In genomic region chr17:6778332-6778683, GRCm38 (mm10) we compare ENCODE assay signal across 8 mouse cellular contexts. TPM values are rescaled to one million over a fixed set of nuclear protein-coding genes. Genes with fewer than 3 reads are reported as not detected.
DNase-seq lines count a peak whose midpoint lies in the region; ATAC-seq and TF ChIP-seq lines count a peak whose summit lies in the region.

No protein-coding gene starts in this region.

- H3K9me3 ChIP-seq in forebrain, embryonic 11.5 days (ENCODE audit: control insufficient read depth, low read length), result no peaks in the 10 kb centered on the region
- no peaks in the 10 kb centered on the region for H3K9me3 ChIP-seq in limb, embryonic 13.5 days
- no peaks in the 10 kb centered on the region for H3K9me3 ChIP-seq in midbrain, embryonic 15.5 days
- no peaks in the 10 kb centered on the region for H3K9me3 ChIP-seq in stomach, postnatal 0 days (ENCODE audit: control insufficient read depth, low read length)

- H3K27me3 ChIP-seq in forebrain, embryonic 11.5 days (ENCODE audit: control insufficient read depth, insufficient read depth, low read length), result no peaks in the 10 kb centered on the region; the same call in 1 of the 2 replicates
- H3K27me3 ChIP-seq in limb, embryonic 13.5 days, result peaks cover 22% of the 10 kb centered on the region
- H3K27me3 ChIP-seq in midbrain, embryonic 15.5 days (replicated peaks), result peaks cover 27% of the 10 kb centered on the region
- H3K27me3 ChIP-seq in stomach, postnatal 0 days (ENCODE audit: control insufficient read depth, insufficient read depth, low read length), result no peaks in the 10 kb centered on the region

- peak overlapping the region; percentile 36 for H3K4me3 ChIP-seq in forebrain, embryonic 11.5 days (ENCODE audit: low read depth, low read length)
- peak overlapping the region; percentile 49 for H3K4me3 ChIP-seq in limb, embryonic 13.5 days
- H3K4me3 ChIP-seq in midbrain, embryonic 15.5 days, result peak overlapping the region; percentile 31
- H3K4me3 ChIP-seq in stomach, postnatal 0 days (ENCODE audit: low read depth, low read length), result peak overlapping the region; percentile 83

- peak; percentile 58 for DNase-seq in cerebellum, adult 9-10 months
- no peak for DNase-seq in cerebellum, adult 11-12 months
- peak; percentile 59 for DNase-seq in adrenal gland, postnatal 14 days
- no peak for DNase-seq in forebrain, embryonic 11.5 days (ENCODE audit: low spot score)
- DNase-seq in stomach, postnatal 0 days (ENCODE audit: low spot score), result peak; percentile 50

- H3K36me3 ChIP-seq in forebrain, embryonic 11.5 days (ENCODE audit: control insufficient read depth, insufficient read depth, low read length), result no peaks in the 10 kb centered on the region
- H3K36me3 ChIP-seq in limb, embryonic 13.5 days, result no peaks in the 10 kb centered on the region; the same call in 1 of the 2 replicates
- H3K36me3 ChIP-seq in midbrain, embryonic 15.5 days (replicated peaks), result no peaks in the 10 kb centered on the region
- H3K36me3 ChIP-seq in stomach, postnatal 0 days (ENCODE audit: control insufficient read depth, insufficient read depth, low read length), result no peaks in the 10 kb centered on the region

- H3K4me1 ChIP-seq in forebrain, embryonic 11.5 days (replicated peaks; ENCODE audit: control insufficient read depth, insufficient read depth, low read length), result peaks cover 20% of the 10 kb centered on the region
- peaks cover 54% of the 10 kb centered on the region for H3K4me1 ChIP-seq in limb, embryonic 13.5 days
- H3K4me1 ChIP-seq in midbrain, embryonic 15.5 days, result peaks cover 20% of the 10 kb centered on the region
- H3K4me1 ChIP-seq in stomach, postnatal 0 days (replicated peaks; ENCODE audit: control insufficient read depth, insufficient read depth), result no peaks in the 10 kb centered on the region

- peak; percentile 81 for TF ChIP-seq CTCF in stomach, postnatal 0 days (IDR thresholded peaks at IDR 0.05; ENCODE audit: low read depth)

- WGBS in forebrain, embryonic 11.5 days, result under 1% methylated on average over 9 of the region's 9 CpGs
- 1% methylated on average over 9 of the region's 9 CpGs for WGBS in limb, embryonic 13.5 days
- under 1% methylated on average over 9 of the region's 9 CpGs for WGBS in midbrain, embryonic 15.5 days
- WGBS in stomach, postnatal 0 days, result under 1% methylated on average over 9 of the region's 9 CpGs

- H3K9ac ChIP-seq in forebrain, embryonic 11.5 days (ENCODE audit: low read length), result peak overlapping the region; percentile 60
- peak overlapping the region; percentile 62; the same call in 1 of the 2 replicates for H3K9ac ChIP-seq in limb, embryonic 13.5 days
- H3K9ac ChIP-seq in midbrain, embryonic 15.5 days, result no peak overlapping the region
- H3K9ac ChIP-seq in stomach, postnatal 0 days (ENCODE audit: low read length), result peak overlapping the region; percentile 58; the same call in 1 of the 2 replicates

- no peak for TF ChIP-seq EP300 in stomach, postnatal 0 days (optimal IDR thresholded peaks at IDR 0.05)

- H3K4me2 ChIP-seq in forebrain, embryonic 11.5 days (ENCODE audit: low read depth, low read length, severe bottlenecking), result peak overlapping the region; percentile 79
- H3K4me2 ChIP-seq in limb, embryonic 13.5 days (replicated peaks), result peak overlapping the region; percentile 74
- peak overlapping the region; percentile 63 for H3K4me2 ChIP-seq in midbrain, embryonic 15.5 days
- H3K4me2 ChIP-seq in stomach, postnatal 0 days (replicated peaks; ENCODE audit: low read depth), result peak overlapping the region; percentile 92

- no peak overlapping the region for H3K27ac ChIP-seq in forebrain, embryonic 11.5 days (ENCODE audit: low read depth, low read length)
- peak overlapping the region; percentile 73; the same call in 1 of the 2 replicates for H3K27ac ChIP-seq in limb, embryonic 13.5 days
- H3K27ac ChIP-seq in midbrain, embryonic 15.5 days, result no peak overlapping the region; the same call in 1 of the 2 replicates
- peak overlapping the region; percentile 45 for H3K27ac ChIP-seq in stomach, postnatal 0 days (replicated peaks)

- ATAC-seq in forebrain, embryonic 11.5 days (replicated peaks; ENCODE audit: low FRiP score), result no peak
- peak; percentile 49 to 67 for ATAC-seq in hematopoietic stem cell, adult 5-6 weeks (replicated peaks in 1 of 2; ENCODE audit: insufficient read depth in 1 of 2, low FRiP score in 2 of 2, low TSS enrichment in 1 of 2, low read depth in 1 of 2, poor library complexity in 2 of 2, severe bottlenecking in 2 of 2)
- no peak for ATAC-seq in limb, embryonic 13.5 days (ENCODE audit: low FRiP score, low read depth)
- ATAC-seq in midbrain, embryonic 15.5 days (replicated peaks), result no peak
- no peak for ATAC-seq in stomach, postnatal 0 days (ENCODE audit: low FRiP score, low TSS enrichment)

RNA-seq across cellular contexts. Expression of gene Ezr, which starts 4.3 kb away (rescaled TPM):
- 23.6 and 30.5 TPM in 2 replicates for total RNA-seq in adrenal gland, postnatal 14 days (2021)
- 122 and 135 TPM in 2 replicates for polyA plus RNA-seq in forebrain, embryonic 11.5 days (2014; fragmentation: Nextera tagmentation; extraction: Ambion mirVana)
- total RNA-seq in hematopoietic stem cell, adult 5-6 weeks (2017), result 130 and 159 TPM in 2 replicates
- polyA plus RNA-seq in limb, embryonic 13.5 days (2015; fragmentation: Nextera tagmentation; extraction: Ambion mirVana), result 47.5 and 51.9 TPM in 2 replicates
- 32.5 and 39.6 TPM in 2 replicates for polyA plus RNA-seq in midbrain, embryonic 15.5 days (2015; fragmentation: Nextera tagmentation; extraction: Ambion mirVana)
- polyA plus RNA-seq in stomach, postnatal 0 days (2015; fragmentation: Nextera tagmentation; extraction: Ambion mirVana), result 289 and 299 TPM in 2 replicates

Comparison
In these comparisons a context has a peak if more than half of its experiments do, and no peak if none do; other contexts are left out.
1. DNase-seq: peak in cerebellum, adult 9-10 months (single experiment), adrenal gland, postnatal 14 days (single experiment) and stomach, postnatal 0 days (single experiment); none in cerebellum, adult 11-12 months (single experiment) and forebrain, embryonic 11.5 days (single experiment).
2. ATAC-seq: peak in hematopoietic stem cell, adult 5-6 weeks (2 of 2); none in forebrain, embryonic 11.5 days (single experiment), limb, embryonic 13.5 days (single experiment), midbrain, embryonic 15.5 days (single experiment) and stomach, postnatal 0 days (single experiment).
3. H3K27ac ChIP-seq: peak in limb, embryonic 13.5 days (single experiment) and stomach, postnatal 0 days (single experiment); none in forebrain, embryonic 11.5 days (single experiment) and midbrain, embryonic 15.5 days (single experiment).
4. H3K4me3 ChIP-seq: peak in every context shown above with its lines; median percentile 83 in stomach, postnatal 0 days; 49 in limb, embryonic 13.5 days; 36 in forebrain, embryonic 11.5 days; 31 in midbrain, embryonic 15.5 days.
5. Peak in every context shown above with its lines, with median percentiles within 50 percentile points of each other: H3K4me2 ChIP-seq.